Mouse (Mus musculus) gastrocnemius, postnatal 10 days (tissue): Measurements from ENCODE around the gene Srgap3. TPM values are rescaled to one million over a fixed set of nuclear protein-coding genes. Genes with fewer than 3 reads are reported as not detected.

ENCODE experiments used
- DNase-seq: peaks from one replicate; pipeline ENCODE4 v3.0.0; 2021; ENCODE audit warnings: mixed read lengths
- long read RNA-seq, 2 experiments: library from polyadenylated mRNA; stranded (forward); transcript quantifications; one replicate each; pipeline ENCODE4 v2.0.0; 2021
- total RNA-seq, 2 experiments: library from RNA; stranded (reverse); gene quantifications; 2 replicates each; pipeline ENCODE4 v1.2.3; 2021

Gene Srgap3
- total RNA-seq, result 10 to 100 TPM in 1 of 2 experiments, 1 to 10 TPM in 1; 7.8 to 12.4 TPM
- long read RNA-seq, experiment 1, partial matches to known transcripts, result 0 of 5 reads
- long read RNA-seq, experiment 1, other reads (novel, unspliced or antisense), result 5 of 5 reads
- long read RNA-seq, experiment 2, full-length matches to known transcripts, result 2 of 4 reads
- long read RNA-seq, experiment 2, partial matches to known transcripts, result 0 of 4 reads
- long read RNA-seq, experiment 2, other reads (novel, unspliced or antisense), result 2 of 4 reads

GRCm38 (mm10) chr6:112946895-112947436 is at the start of gene Srgap3:
Gene Srgap3, minus strand, starts transcription at chr6:112947266.
- DNase-seq, result peak; percentile 66

- no peak for DNase-seq
Observed at GRCm38 (mm10) chr6:112995708-112996107, 48.6 kb upstream of the Srgap3 start.

GRCm38 (mm10) chr6:112990119-112990518 is 43.1 kb upstream of the Srgap3 start:
- no peak for DNase-seq

GRCm38 (mm10) chr6:112985362-112986314 is 38.6 kb upstream of the Srgap3 start:
- DNase-seq, result no peak

- no peak for DNase-seq
Observed at GRCm38 (mm10) chr6:112982241-112982640, 35.2 kb upstream of the Srgap3 start.

- DNase-seq, result no peak
Observed at GRCm38 (mm10) chr6:112978947-112979346, 31.9 kb upstream of the Srgap3 start.

- no peak for DNase-seq
Observed at GRCm38 (mm10) chr6:112977246-112977645, 30.2 kb upstream of the Srgap3 start.

- no peak for DNase-seq
Observed at GRCm38 (mm10) chr6:112976541-112976940, 29.5 kb upstream of the Srgap3 start.

GRCm38 (mm10) chr6:112976136-112976535 is 29.1 kb upstream of the Srgap3 start:
- DNase-seq, result no peak

- DNase-seq, result no peak
Observed at GRCm38 (mm10) chr6:112973786-112974720, 27.0 kb upstream of the Srgap3 start.

GRCm38 (mm10) chr6:112972858-112973631 is 26.0 kb upstream of the Srgap3 start:
- no peak for DNase-seq

GRCm38 (mm10) chr6:112972127-112972526 is 25.1 kb upstream of the Srgap3 start:
- no peak for DNase-seq

- no peak for DNase-seq
Observed at GRCm38 (mm10) chr6:112971116-112971768, 24.2 kb upstream of the Srgap3 start.

GRCm38 (mm10) chr6:112967359-112967758 is 20.3 kb upstream of the Srgap3 start:
- no peak for DNase-seq

- no peak for DNase-seq
Observed at GRCm38 (mm10) chr6:112958360-112958759, 11.3 kb upstream of the Srgap3 start.

GRCm38 (mm10) chr6:112957583-112958280 is 10.7 kb upstream of the Srgap3 start:
- no peak for DNase-seq

GRCm38 (mm10) chr6:112955773-112956172 is 8.7 kb upstream of the Srgap3 start:
- DNase-seq, result no peak

- no peak for DNase-seq
Observed at GRCm38 (mm10) chr6:112953905-112954304, 6.8 kb upstream of the Srgap3 start.

GRCm38 (mm10) chr6:112951254-112951653 is 4.2 kb upstream of the Srgap3 start:
- no peak for DNase-seq
